Mouse (Mus musculus) limb, embryonic 14.5 days (tissue): ENCODE data around the gene Hist1h1c. TPM values are rescaled to one million over a fixed set of nuclear protein-coding genes. Genes with fewer than 3 reads are reported as not detected.

Experiments
- ATAC-seq: fragments of 200-750 bp; cut with Nextera tagmentation; 2 replicates; pipeline ENCODE4 v1.8.0; 2017; ENCODE audit warnings: low read depth, moderate number of reproducible peaks, moderate TSS enrichment; ENCODE audit not compliant: low FRiP score
- DNase-seq: peaks from one replicate; pipeline ENCODE4 v3.0.0-alpha.2; 2015; ENCODE audit warnings: low spot score
- H3K27ac ChIP-seq: fragments of 300-500 bp; sonication (generic); replicated peaks from 2 replicates; pipeline ENCODE4 v1.5.1; 2014; ENCODE audit warnings: low read depth, mild to moderate bottlenecking, low read length, moderate library complexity, mixed read lengths
- H3K27me3 ChIP-seq: fragments of 300-500 bp; sonication (generic); 2 replicates; pipeline ENCODE4 v1.6.1; 2014; ENCODE audit warnings: low read length, mixed read lengths; ENCODE audit not compliant: control insufficient read depth, insufficient read depth
- H3K36me3 ChIP-seq: fragments of 300-500 bp; sonication (generic); 2 replicates; pipeline ENCODE4 v1.6.1; 2014; ENCODE audit warnings: mild to moderate bottlenecking, low read length, moderate library complexity, mixed read lengths; ENCODE audit not compliant: control insufficient read depth, insufficient read depth
- H3K4me1 ChIP-seq: fragments of 300-500 bp; sonication (generic); 2 replicates; pipeline ENCODE4 v1.6.1; 2014; ENCODE audit warnings: antibody characterized with exemption, low read length, mixed read lengths; ENCODE audit not compliant: control insufficient read depth, insufficient read depth
- H3K4me2 ChIP-seq: fragments of 300-500 bp; sonication (generic); replicated peaks from 2 replicates; pipeline ENCODE4 v1.6.1; 2014; ENCODE audit warnings: low read depth, mild to moderate bottlenecking, low read length, moderate library complexity; ENCODE audit not compliant: severe bottlenecking
- H3K4me3 ChIP-seq: fragments of 300-500 bp; sonication (generic); replicated peaks from 2 replicates; pipeline ENCODE4 v1.5.1; 2014; ENCODE audit warnings: low read length
- H3K9ac ChIP-seq: fragments of 300-500 bp; sonication (generic); 2 replicates; pipeline ENCODE4 v1.6.1; 2014; ENCODE audit warnings: mild to moderate bottlenecking, low read depth, low read length, moderate library complexity; ENCODE audit not compliant: severe bottlenecking
- H3K9me3 ChIP-seq: fragments of 300-500 bp; sonication (generic); 2 replicates; pipeline ENCODE4 v1.6.1; 2016; ENCODE audit warnings: low read length; ENCODE audit not compliant: control insufficient read depth
- POLR2A ChIP-seq: fragments of 200-500 bp; IDR thresholded peaks from 2 replicates; pipeline ENCODE4 v1.8.0; 2012; ENCODE audit warnings: inconsistent platforms, mild to moderate bottlenecking, moderate library complexity, borderline replicate concordance; ENCODE audit not compliant: insufficient read depth, insufficient read length; ENCODE audit errors: extremely low read depth
- WGBS: fragments of 180-500 bp; shearing (Covaris S2); extraction: QIAGEN DNeasy Blood & Tissue Kit; methylation state at CpG from one replicate; pipeline ENCODE4 v1.1.7; 2014; 5-methylcytosine and 5-hydroxymethylcytosine counted together
- polyA plus RNA-seq, 2 experiments: library from polyadenylated mRNA; depleted of rRNA in 1 of 2; stranded (reverse) in 1 of 2; unstranded in 1 of 2; fragments of >200 nt; fragmentation: Nextera tagmentation in 1 of 2; extraction: Ambion mirVana in 1 of 2; gene quantifications; 2 replicates each; pipeline versions ENCODE4 v1.2.1 to v1.2.3; 2012 to 2014

Hist1h1c gene
- polyA plus RNA-seq, 2 experiments, result 23.7 to 24.7 TPM

DNA sequence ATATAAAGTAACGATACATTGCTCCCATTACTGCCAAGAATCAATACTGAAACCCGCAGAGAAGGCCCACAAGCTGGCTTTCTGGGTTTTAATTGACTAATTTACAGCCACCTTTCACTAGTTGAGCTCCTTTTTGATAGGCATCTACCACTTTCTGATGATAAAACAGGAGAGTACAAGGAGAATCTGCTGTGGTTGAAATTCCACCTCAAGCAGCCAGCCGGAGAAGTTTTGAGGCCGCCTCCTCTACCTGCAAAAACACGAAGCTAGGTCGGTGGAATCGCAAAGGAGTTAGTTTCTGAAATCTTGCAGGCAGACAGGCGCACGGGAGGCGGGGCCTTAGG is 24.6 kb downstream of the Hist1h1c start:
- Histone ChIP-seq H3K27me3 (no peaks in the 10 kb centered on the region), H3K4me2 (peak overlapping the region; percentile 85), H3K9me3 (no peaks in the 10 kb centered on the region), H3K4me3 (peak overlapping the region; percentile 52), H3K9ac (peak overlapping the region; percentile 44), H3K27ac (peak overlapping the region; percentile 94), H3K36me3 (no peaks in the 10 kb centered on the region), H3K4me1 (peaks cover 20% of the 10 kb centered on the region)
- no peak for ATAC-seq
- DNase-seq, result no peak
- TF ChIP-seq POLR2A, result no peak
- under 1% methylated on average over 10 of the region's 10 CpGs for WGBS

DNA sequence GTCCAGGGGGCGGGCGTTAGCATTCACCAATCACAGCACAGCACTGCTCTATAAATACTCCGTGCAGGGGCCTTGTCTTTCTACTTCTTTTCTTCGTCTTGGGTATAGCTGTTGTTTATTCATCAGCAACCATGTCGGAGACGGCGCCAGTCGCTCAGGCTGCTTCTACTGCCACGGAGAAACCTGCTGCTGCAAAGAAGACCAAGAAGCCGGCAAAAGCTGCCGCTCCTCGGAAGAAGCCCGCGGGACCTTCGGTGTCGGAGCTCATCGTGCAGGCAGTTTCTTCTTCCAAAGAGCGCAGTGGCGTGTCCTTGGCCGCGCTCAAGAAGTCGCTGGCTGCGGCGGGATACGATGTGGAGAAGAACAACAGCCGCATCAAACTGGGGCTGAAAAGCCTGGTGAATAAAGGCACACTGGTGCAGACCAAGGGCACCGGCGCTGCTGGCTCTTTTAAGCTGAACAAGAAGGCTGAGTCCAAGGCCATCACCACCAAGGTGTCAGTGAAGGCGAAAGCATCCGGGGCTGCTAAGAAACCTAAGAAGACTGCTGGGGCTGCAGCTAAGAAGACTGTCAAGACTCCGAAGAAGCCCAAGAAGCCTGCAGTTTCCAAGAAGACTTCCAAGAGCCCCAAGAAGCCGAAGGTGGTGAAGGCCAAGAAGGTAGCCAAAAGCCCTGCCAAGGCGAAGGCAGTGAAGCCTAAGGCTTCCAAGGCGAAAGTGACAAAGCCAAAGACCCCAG is 25.1 kb downstream of the Hist1h1c start, which contains the start of gene Hist1h1a:
TSS of gene Hist1h1a (plus strand) at position 81 of the 738 bp plus-strand sequence.
- Histone ChIP-seq H3K36me3 (no peaks in the 10 kb centered on the region), H3K4me3 (peak within 1 kb of the TSS; percentile 52), H3K27ac (peak within 1 kb of the TSS; percentile 94), H3K9ac (peak within 1 kb of the TSS; percentile 75), H3K4me1 (peaks cover 20% of the 10 kb centered on the region), H3K27me3 (no peaks in the 10 kb centered on the region), H3K4me2 (peak within 1 kb of the TSS; percentile 85), H3K9me3 (no peaks in the 10 kb centered on the region)
- DNase-seq (peak; percentile 99), ATAC-seq (peak; percentile 74)
- WGBS, result 4% methylated on average over 34 of the region's 34 CpGs
- peak; percentile 98; the same call in 1 of the 2 replicates for TF ChIP-seq POLR2A

DNA sequence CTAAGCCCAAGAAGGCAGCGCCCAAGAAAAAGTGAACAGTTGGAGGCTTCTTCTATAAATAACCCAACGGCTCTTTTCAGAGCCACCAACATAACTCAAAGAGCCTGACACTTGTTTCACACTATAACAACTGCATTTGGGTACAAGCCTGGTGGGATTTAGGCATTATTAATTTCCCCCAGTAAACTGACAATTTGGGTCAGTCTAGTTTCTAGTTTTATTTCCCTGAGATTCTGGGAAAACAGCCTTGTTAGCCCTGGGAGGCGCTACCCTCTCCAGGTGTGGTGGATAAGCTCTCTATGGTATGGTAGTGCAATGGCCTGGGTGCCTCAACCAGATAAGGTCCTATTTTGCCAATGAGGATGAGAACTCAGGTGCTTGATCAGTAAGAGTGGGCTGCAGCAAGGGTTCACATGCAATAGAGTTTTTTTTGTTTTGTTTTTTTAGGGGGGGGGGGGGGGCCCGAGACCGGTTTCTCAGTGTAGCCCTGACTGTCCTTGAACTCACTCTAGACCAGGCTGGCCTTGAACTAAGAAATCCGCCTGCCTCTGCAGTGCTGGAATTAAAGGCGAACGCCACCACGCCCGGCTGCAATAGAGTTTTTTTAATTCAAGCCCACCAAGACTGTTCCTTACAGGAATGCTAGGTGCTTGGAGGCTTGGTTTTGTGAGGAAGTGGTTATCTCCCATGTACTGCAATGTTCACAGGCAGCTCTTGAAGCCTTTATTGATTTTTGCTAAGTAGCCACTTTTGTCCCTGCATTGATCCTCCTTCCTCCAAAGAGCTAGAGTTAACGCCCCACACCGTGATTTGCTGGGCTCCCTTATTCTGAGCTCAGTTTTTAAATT is 25.9 kb downstream of the Hist1h1c start:
- Histone ChIP-seq H3K9ac (peak overlapping the region; percentile 75), H3K4me2 (peak overlapping the region; percentile 85)
- DNase-seq, result no peak

DNA sequence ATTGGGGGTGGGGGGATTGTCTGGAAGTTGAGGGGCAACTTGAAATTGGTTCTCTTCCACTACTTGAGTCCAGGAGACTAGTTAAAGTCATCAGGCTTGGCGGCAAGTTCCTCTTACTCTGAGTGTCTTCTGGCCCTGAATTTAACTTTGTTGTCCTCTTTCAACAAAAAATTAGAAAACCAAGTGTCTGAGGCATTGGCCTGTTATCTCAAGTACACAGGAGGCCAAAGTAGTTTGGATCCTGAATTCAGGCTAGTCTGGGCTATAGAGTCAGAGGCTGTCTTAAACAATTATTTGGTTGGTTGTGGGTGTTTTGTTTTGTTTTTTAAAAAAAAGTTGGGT is 26.5 kb downstream of the Hist1h1c start:
- Histone ChIP-seq H3K27me3 (no peaks in the 10 kb centered on the region), H3K4me1 (peaks cover 16% of the 10 kb centered on the region), H3K36me3 (no peaks in the 10 kb centered on the region), H3K27ac (no peak overlapping the region), H3K4me2 (no peak overlapping the region), H3K9ac (no peak overlapping the region), H3K4me3 (no peak overlapping the region), H3K9me3 (no peaks in the 10 kb centered on the region)
- no peak for DNase-seq
- no peak for ATAC-seq
- 47% methylated on average over 1 of the region's 1 CpGs for WGBS
- TF ChIP-seq POLR2A, result no peak

More for the DNA sequence above, 25.9 kb downstream of the Hist1h1c start:
- Histone ChIP-seq H3K9me3 (no peaks in the 10 kb centered on the region), H3K27me3 (no peaks in the 10 kb centered on the region), H3K27ac (peak overlapping the region; percentile 94), H3K4me1 (peaks cover 20% of the 10 kb centered on the region), H3K4me3 (peak overlapping the region; percentile 52), H3K36me3 (no peaks in the 10 kb centered on the region)
- 34% methylated on average over 12 of the region's 12 CpGs for WGBS
- no peak for TF ChIP-seq POLR2A
- ATAC-seq, result no peak

DNA sequence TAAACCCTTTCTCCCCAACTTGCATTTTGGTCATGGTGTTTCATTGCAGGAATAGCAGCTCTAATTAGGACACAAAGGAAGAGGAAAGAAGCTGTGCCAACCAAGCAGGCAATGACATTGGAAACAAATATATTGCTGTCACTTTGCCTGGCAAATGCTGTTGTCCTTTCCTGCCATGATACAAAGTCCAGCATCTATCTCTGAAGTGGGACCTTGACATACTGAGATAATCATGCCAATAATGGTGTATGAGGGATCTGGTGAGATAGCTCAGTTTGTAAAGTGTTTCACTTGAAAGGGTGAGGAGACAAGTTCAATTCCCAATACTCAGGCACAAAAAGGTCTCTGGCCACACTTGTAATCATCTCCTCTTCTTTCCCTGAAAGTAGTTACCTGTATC is 28.2 kb downstream of the Hist1h1c start:
- Histone ChIP-seq H3K9me3 (no peaks in the 10 kb centered on the region), H3K9ac (no peak overlapping the region), H3K4me2 (no peak overlapping the region), H3K36me3 (no peaks in the 10 kb centered on the region), H3K4me1 (peaks cover 11% of the 10 kb centered on the region), H3K27ac (no peak overlapping the region), H3K4me3 (no peak overlapping the region), H3K27me3 (no peaks in the 10 kb centered on the region)
- DNase-seq (no peak), ATAC-seq (no peak)
- TF ChIP-seq POLR2A, result no peak
